Mouse (Mus musculus): ENCODE measurements at regions not wholly inside any gene's neighbourhood (a gene's known extent, or its start where the extent isn't known, plus 50 kb on each side); places are given as distances from the start of the nearest gene placed in this dataset.

DNA sequence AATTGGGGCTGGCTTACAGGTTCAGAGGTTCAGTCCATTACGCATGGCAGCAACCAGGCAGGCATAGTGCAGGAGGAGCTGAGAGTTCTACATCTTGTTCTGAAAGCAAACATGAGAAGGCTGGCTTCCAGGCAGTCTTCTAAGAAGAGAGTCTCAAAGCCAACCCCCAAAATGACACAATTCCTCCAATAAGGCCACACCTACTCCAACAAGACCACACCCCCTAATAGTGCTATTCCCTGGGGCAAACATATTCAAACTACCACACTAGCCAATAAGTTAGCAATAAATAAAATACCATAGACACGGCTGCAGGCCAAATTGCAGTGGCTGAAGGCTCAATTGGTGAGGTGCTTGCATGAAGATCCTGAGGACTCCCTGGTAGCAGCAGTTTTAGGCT, 72.2 kb upstream of the Gpr12 start:
- Histone ChIP-seq H3K27ac (no peak overlapping the region), H3K9me3 (no peaks in the 10 kb centered on the region), H3K4me1 (replicated peaks) (peaks cover 10% of the 10 kb centered on the region), H3K4me2 (no peak overlapping the region), H3K36me3 (no peaks in the 10 kb centered on the region), H3K27me3 (0 out of 2 replicates have a peak, but pooled peaks cover 4% of the 10 kb centered on the region), H3K9ac (no peak overlapping the region), H3K4me3 (no peak overlapping the region)
- no peak for ATAC-seq (ENCODE audit: low FRiP score)
- WGBS, result 92% methylated on average over 2 of the region's 2 CpGs

DNA sequence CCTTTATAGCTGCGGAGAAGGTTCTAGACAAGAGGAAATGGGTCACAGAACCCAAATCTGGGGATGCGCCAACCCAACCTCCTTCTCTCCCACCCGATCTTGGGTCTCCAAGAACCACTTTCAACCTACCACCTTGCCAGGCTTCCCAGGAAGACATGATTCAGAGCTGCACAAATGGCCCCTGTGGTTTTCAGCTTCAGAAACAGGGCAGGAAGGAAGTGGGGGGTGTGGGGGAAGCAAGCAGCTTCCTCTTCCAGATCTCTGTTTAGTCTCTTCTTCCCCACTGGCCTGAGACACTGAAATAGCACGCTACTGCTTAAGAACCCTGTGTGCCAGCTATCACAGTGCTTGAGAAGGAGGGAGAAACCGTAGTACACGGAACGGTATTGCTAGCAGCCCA, 70.4 kb upstream of the Gpr12 start:
- WGBS, result 81% methylated on average over 7 of the region's 7 CpGs
- no peaks in the 10 kb centered on the region for H3K36me3 ChIP-seq
- H3K4me2 ChIP-seq, result no peak overlapping the region
- H3K27ac ChIP-seq, result no peak overlapping the region
- H3K9me3 ChIP-seq, result no peaks in the 10 kb centered on the region
- H3K4me3 ChIP-seq, result no peak overlapping the region
- H3K4me1 ChIP-seq (replicated peaks), result peaks cover 10% of the 10 kb centered on the region
- H3K27me3 ChIP-seq, result 0 out of 2 replicates have a peak, but pooled peaks cover 4% of the 10 kb centered on the region
- ATAC-seq (ENCODE audit: low FRiP score), result no peak
- H3K9ac ChIP-seq, result no peak overlapping the region

DNA sequence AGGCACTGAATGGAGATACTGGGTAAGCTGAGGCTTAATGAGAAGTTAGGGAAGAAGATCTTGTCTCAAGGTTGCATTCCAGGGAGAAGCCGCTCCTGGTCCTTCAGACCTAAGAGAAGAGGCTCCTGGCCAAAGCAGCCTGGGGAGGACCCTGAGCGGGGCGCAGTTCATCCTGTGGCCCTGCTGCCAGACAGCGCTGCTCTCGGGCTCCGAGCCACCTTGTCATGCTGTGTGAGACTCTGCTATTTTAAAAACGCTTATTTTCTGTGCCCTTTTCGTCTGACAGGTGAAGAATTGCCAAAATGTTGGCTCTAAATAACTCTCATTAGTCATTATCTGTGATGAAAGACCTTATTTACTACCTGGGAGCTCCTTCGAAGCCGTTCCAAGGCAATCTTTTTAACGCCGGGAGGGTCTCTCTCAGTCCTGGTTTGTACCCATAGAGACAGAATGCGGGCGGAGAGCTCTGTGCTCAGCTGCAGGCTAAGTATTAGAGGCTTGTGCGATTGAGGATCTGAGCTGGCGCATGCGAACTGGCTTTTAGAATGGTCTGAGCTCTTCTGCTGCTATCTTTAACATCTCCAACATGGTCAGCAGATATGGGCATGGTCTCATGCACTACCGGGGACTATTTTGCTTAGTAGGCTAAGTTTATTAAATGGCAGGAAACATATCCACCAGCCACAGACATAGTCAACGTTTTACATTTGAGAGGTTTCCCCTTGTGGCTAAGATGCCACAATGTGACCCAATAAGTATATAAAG, 68.8 kb upstream of the Gpr12 start:
- no peak for ATAC-seq (ENCODE audit: low FRiP score)
- Histone ChIP-seq H3K4me3 (no peak overlapping the region), H3K9me3 (no peaks in the 10 kb centered on the region), H3K4me1 (replicated peaks) (peaks cover 15% of the 10 kb centered on the region), H3K36me3 (no peaks in the 10 kb centered on the region), H3K9ac (no peak overlapping the region), H3K27ac (no peak overlapping the region), H3K27me3 (0 out of 2 replicates have a peak, but pooled peaks cover 4% of the 10 kb centered on the region), H3K4me2 (no peak overlapping the region)
- 75% methylated on average over 19 of the region's 19 CpGs for WGBS

DNA sequence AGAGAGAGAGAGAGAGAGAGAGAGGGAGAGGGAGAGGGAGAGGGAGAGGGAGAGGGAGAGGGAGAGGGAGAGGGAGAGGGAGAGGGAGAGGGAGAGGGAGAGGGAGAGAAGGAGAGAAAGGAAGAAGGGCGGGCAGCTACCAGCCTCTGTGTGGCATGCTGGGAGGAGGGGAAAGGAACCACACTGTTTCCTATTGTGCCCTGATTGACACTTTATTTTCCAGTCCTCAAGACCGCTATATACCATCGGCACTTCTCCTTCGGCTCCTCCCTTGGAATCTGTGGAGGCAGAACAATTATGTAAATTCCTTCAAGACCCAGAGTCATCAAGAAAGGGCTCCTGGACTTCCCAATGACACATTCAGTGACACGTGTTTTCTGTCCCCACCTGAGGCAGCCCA, 67.8 kb upstream of the Gpr12 start:
- Histone ChIP-seq H3K9me3 (no peaks in the 10 kb centered on the region), H3K27me3 (0 out of 2 replicates have a peak, but pooled peaks cover 4% of the 10 kb centered on the region), H3K9ac (no peak overlapping the region), H3K36me3 (no peaks in the 10 kb centered on the region), H3K4me1 (replicated peaks) (peaks cover 21% of the 10 kb centered on the region), H3K4me3 (no peak overlapping the region), H3K27ac (no peak overlapping the region), H3K4me2 (no peak overlapping the region)
- ATAC-seq (ENCODE audit: low FRiP score), result no peak
- 16% methylated on average over 5 of the region's 5 CpGs for WGBS

DNA sequence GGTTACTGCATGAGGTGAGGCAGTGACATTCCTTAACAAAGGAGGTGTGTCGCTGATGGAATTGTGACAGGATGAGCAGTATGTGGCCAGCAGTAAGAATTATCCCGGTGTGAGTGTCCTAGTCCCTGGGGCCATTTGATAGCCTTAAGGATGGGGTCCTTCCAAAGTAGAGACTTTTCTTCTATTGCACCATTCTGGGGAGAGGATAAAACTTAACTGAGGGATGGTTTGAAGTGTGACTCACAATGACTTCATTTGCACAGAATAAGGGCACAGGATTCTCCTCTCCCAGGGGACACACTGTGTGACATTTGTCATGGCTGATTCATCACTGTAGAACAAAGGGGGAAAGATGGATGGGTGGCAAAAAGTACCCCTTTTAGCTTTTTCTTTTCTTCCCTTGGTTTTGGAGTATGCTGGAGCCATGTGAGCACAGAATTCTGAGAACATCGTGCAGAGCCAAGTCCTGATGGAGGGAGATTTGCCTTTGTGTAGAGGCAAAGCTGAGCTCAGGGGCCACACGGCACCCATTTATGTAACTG, 63.6 kb upstream of the Gpr12 start:
- WGBS, result 40% methylated on average over 4 of the region's 4 CpGs
- H3K27me3 ChIP-seq, result peaks cover 11% of the 10 kb centered on the region
- no peak for ATAC-seq (ENCODE audit: low FRiP score)
- no peak overlapping the region for H3K27ac ChIP-seq
- no peaks in the 10 kb centered on the region for H3K9me3 ChIP-seq
- H3K4me3 ChIP-seq, result no peak overlapping the region
- H3K9ac ChIP-seq, result no peak overlapping the region
- peaks cover 18% of the 10 kb centered on the region for H3K4me1 ChIP-seq (replicated peaks)
- H3K4me2 ChIP-seq, result no peak overlapping the region
- no peaks in the 10 kb centered on the region for H3K36me3 ChIP-seq

DNA sequence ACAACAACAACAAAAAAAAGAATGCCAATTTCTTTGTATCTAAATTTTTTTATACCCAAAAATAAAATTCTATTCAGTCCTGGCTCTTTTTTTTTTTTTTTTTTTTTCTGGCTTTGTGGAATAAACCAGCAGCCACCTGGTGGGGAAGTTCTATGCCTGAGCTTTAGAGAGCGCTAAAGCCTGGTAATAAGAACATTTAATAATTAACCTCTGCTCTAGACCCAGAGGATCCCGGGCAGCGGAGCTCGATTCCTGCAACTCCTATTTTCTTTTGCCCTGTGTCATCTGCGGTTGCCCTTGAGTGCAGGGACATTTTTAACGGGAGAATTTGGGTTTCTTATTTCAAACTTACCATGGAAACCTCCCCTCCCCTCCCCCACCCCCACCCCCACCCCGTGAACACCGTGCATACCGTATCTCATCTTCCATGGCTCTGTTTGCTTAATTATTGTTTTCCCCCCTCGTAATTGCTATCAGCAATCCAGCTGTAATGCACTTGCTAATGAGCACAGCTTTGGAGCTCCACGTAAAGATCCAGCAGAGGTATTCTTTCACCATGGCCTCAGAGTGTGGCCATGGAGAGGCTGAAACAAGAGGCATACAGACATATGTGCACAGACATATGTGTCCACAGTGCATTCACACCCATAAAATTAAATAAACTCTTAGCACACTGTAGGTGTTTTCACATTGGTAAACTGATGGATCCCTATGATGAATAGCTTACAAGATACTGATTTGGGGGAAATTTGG, 62.8 kb upstream of the Gpr12 start:
- H3K36me3 ChIP-seq, result no peaks in the 10 kb centered on the region
- H3K4me1 ChIP-seq (replicated peaks), result peaks cover 11% of the 10 kb centered on the region; the same call in 1 of the 2 replicates
- 26% methylated on average over 11 of the region's 11 CpGs for WGBS
- no peaks in the 10 kb centered on the region for H3K9me3 ChIP-seq
- no peak overlapping the region for H3K4me2 ChIP-seq
- no peak overlapping the region for H3K9ac ChIP-seq
- 0 out of 2 replicates have a peak, but pooled peaks have one; percentile 37 for ATAC-seq (ENCODE audit: low FRiP score)
- peaks cover 11% of the 10 kb centered on the region for H3K27me3 ChIP-seq
- H3K4me3 ChIP-seq, result no peak overlapping the region
- no peak overlapping the region for H3K27ac ChIP-seq

DNA sequence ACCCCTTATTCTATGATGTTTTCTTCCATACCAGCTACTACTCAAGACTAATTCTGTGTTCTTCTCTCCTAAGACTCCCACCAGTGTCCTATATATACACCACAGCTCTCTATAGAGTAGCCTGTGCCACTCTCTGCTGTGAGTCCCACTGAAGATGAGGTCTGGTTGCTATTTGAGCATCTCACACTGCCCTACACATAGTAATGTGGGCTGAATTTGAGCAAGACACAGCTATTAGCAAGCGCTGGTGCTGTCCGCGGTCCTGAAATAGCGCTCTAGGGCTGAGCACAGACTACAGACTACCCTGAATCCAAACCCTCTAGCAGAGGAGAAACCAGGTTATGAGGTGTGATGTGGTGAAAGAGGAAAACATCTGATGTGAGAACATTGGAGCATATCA, 59.5 kb upstream of the Gpr12 start:
- H3K36me3 ChIP-seq, result no peaks in the 10 kb centered on the region
- ATAC-seq (ENCODE audit: low FRiP score), result no peak
- H3K27ac ChIP-seq, result no peak overlapping the region
- H3K9me3 ChIP-seq, result no peaks in the 10 kb centered on the region
- H3K4me3 ChIP-seq, result no peak overlapping the region
- H3K4me1 ChIP-seq (replicated peaks), result peaks cover 11% of the 10 kb centered on the region; the same call in 1 of the 2 replicates
- WGBS, result 9% methylated on average over 4 of the region's 4 CpGs
- H3K4me2 ChIP-seq, result no peak overlapping the region
- no peak overlapping the region for H3K9ac ChIP-seq
- H3K27me3 ChIP-seq, result peaks cover 11% of the 10 kb centered on the region

DNA sequence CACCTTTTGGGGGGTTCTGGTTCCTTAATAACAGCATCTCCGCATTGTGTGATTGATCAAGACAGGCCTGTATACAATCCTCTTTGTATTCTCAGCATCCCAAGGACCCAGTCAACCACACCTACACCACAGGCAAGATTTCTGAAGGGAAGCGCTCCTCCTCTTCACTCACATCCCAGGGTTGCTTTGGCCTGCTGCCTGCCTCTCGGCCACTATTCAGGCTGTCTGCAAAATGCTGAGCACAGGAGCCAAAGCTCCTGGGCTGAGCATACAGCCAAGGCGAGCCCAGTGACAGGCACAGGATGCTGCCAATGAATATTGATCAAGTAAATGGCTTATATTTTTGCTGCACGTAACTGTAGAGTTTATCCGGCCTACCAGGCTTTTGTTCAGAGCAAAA, 56.9 kb upstream of the Gpr12 start:
- WGBS, result 82% methylated on average over 6 of the region's 6 CpGs
- ATAC-seq (ENCODE audit: low FRiP score), result no peak
- peaks cover 11% of the 10 kb centered on the region for H3K27me3 ChIP-seq
- H3K4me1 ChIP-seq (replicated peaks), result no peaks in the 10 kb centered on the region
- H3K4me2 ChIP-seq, result no peak overlapping the region
- H3K9ac ChIP-seq, result no peak overlapping the region
- no peak overlapping the region for H3K27ac ChIP-seq
- no peak overlapping the region for H3K4me3 ChIP-seq
- H3K9me3 ChIP-seq, result no peaks in the 10 kb centered on the region
- no peaks in the 10 kb centered on the region for H3K36me3 ChIP-seq

DNA sequence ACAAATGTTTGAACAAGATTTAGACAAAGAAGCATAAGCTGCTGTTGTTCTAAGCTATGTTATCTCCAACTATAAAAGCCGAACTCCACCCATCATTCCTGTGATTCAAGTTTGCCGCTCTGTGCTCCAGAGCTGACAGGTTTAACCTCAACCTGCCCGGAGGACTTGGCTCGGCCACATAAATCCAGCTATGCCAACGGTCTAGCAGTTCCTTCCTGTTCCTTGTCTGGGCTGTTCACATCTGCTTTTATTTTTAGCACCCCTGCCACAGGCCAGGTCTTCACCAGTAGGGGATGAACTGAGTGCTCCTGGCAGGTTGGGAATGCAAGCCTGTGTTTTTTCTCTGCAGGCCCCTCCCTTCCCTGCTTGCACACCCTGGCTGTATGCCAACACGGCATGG, 51.8 kb upstream of the Gpr12 start:
- Histone ChIP-seq H3K4me2 (no peak overlapping the region), H3K9ac (no peak overlapping the region), H3K36me3 (no peaks in the 10 kb centered on the region), H3K4me1 (replicated peaks) (no peaks in the 10 kb centered on the region), H3K27ac (no peak overlapping the region), H3K4me3 (no peak overlapping the region), H3K27me3 (no peaks in the 10 kb centered on the region), H3K9me3 (no peaks in the 10 kb centered on the region)
- 93% methylated on average over 6 of the region's 6 CpGs for WGBS
- no peak for ATAC-seq (ENCODE audit: low FRiP score)

Data from hindbrain, embryonic 13.5 days (tissue).